Mouse (Mus musculus) CD8-positive naive resting alpha-beta T cell, adult 2 months (primary cell): ENCODE measurements around the gene Mindy4.

Source experiments
- DNase-seq, 2 experiments: peaks; one replicate each; pipeline ENCODE4 v3.0.0; 2022; ENCODE audit warnings: low read depth in 2 of 2, low spot score in 2 of 2

Gene Mindy4

GRCm38 (mm10) chr6:55252731-55253247 lies 49.6 kb downstream of the Mindy4 start:
- DNase-seq = no peak

DNA sequence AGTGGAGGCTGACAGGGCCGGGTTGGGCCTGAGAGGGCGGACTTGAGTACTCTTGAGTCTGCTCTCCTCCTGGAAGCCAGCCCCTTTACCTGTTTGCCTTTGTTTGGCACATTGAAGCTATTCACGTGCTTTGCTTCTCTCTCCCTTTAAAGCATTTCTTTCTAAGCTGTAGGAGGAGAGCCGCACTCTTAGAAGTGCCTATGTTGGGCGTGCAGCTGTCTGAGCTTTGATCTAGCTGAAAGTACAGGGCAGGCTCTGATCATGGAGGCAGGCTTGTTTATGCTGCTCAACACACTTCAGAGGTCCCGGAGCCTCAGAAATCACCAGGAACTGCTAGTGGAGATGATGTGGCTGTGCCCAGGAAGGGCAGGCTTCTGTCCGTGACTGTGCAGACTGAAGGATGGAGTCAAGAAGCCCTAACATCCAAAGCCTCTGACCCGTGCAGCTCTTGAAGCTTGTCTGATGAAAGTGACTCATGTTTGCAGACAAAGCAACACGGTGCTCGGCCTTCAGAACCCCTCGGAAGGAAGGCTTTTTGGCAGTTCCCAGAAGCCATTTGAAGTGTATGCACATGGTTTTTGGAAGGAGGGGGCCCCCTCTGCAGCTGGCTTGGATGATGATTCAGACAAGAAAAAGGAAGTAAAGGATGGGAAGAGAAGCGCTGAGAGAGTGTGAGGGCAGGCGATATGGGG lies 53.5 kb downstream of the Mindy4 start:
- peak in 1 of 2 experiments; percentile 8 for DNase-seq

DNA sequence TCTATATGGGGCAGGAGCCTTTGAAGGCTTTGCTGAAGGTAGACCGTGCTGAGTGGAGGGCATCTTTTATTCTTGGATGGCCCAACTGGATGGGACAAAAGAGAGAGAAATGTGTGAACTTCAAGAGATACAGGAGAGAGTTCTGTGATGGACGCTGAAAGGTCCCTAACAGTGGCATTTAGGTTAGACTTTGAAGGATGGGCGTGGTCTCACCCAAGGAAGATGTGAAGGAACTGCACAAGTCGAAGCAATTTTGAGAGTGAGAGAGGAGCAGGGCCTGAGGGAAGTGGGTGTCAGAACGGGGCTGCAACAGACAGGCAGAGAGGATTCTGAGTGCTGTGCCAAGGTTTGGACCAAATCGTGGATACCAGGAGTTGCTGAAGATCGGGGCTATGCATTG lies 54.1 kb downstream of the Mindy4 start:
- DNase-seq = no peak

DNA sequence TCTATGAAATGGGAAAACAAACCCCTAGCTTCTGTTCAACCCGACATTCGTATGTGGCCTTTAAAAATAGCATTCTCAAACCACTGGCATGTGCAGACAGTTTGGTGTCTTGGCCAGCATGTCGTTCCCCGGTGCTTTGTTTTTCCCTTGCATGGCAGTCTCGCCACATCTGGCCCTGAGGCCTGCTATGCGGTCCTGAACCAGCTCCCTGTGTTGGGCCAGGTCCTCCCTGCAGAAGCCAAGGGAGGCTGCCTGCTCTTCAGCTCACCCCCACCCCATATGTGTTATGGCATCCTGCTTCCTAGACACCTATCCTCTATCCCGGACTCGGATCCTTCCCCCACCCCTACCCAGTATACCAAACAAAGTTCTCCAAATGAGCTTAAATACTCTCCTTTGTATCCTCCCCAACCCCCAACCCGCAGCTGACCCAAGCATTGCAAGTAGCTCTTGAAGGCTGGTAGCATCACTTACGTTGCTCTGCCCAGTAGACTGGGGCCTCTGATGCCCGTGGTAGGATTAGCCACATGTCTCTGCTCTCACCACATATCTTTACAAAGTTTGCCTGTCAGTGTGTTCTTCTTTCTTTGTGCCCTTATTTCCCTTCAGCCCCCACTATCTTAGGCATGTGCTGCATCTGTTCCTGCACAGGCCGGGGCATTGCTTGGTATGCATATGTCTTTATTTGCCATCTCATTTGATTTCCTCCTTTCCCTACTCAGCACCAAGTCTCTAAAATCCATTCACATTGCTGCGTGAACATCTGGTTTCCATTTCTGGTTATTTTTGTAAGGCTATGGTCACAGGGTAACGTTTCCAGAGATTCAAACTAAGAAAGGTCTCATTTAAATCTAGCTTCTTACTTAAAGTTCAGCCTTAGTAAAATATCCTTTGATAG lies 55.5 kb downstream of the Mindy4 start:
- no peak for DNase-seq

DNA sequence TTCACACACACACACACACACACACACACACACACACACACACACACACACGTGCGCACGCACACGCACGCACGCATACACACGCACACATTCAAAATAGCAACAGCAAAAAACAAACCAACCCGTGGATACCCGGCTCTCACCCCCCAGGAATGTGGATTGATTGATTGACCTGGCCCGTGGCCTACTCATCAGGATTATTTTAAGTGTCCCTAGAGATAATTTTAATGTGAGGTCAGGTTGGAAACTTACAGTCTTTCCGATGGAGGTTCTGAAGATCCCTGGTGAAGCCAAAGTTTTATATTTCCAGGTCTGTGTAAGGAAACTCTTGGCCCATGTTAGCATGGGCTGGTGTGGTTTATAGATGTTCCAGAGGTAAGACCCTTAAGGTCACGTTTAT lies 59.0 kb downstream of the Mindy4 start:
- no peak for DNase-seq

DNA sequence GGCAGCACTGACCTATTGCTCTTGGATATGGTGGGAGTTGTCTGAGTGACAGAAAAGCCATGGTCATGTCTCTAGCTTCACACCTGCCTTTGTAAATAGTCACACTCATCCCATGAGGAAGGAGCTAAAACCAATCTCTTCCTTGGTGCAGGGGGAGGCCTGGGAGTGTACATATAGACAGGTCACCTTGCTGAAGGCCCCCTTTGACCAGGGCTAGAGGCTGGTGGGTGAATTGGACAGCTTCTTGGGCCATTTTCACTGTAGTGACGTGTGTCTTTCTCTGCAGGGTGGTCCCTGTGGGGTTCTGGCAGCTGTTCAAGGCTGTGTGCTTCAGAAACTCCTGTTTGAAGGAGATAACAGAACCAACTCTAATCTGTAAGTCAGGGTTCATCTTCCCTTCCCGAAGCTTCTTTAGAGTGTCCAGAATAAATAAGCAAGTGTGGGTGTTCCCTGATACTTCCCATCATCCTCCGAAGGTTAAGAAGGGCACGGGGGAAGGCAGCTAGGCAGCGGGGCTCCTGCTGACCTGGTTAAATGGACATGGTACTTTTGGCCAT lies 60.4 kb downstream of the Mindy4 start:
- no peak for DNase-seq

- no peak for DNase-seq
These were observed 61.7 kb downstream of the Mindy4 start for GRCm38 (mm10) chr6:55264741-55265366.

- no peak for DNase-seq
These were observed 69.8 kb downstream of the Mindy4 start for GRCm38 (mm10) chr6:55272952-55273351.

GRCm38 (mm10) chr6:55273463-55273862 lies 70.3 kb downstream of the Mindy4 start:
- no peak for DNase-seq

DNA sequence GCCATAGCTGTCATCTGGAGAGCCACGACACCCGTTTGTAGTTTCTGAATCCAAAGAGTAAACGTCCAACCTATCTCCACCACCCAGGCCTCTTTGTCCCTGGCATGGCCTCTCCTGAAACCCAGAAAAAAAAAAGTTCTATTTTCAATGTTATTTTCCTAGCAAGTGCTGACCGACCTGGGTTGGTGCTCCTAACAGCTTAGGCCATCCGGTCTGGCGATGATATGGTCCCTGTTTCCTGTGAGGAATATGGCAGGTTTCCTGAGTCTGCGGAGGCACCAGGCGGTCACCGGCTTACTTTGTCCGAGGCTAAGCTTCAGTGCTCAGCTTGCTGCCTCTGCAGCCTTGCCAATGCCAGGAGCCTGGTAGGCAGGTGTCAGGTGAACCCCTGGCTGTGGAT lies 71.8 kb downstream of the Mindy4 start:
- no peak for DNase-seq

DNA sequence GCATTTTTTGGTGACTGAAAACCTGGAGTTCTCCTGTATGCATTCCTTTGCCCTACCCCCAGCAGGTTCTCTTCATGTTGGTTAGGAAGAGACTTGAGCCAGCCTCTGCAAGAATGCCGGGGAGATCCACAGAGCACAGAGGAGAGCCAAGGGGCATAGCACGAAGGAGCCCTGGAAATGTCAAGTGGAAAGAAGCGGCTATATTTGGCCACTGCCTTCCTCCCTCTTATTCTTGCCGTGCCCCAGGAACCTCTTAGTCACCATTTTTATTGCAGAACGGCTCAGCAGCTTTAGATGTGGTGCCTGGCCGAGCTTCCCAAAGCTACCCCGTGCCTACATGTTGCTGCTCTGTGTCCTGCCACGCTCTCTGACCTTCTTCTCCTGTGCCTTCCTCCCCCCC lies 72.6 kb downstream of the Mindy4 start:
- no peak for DNase-seq

DNA sequence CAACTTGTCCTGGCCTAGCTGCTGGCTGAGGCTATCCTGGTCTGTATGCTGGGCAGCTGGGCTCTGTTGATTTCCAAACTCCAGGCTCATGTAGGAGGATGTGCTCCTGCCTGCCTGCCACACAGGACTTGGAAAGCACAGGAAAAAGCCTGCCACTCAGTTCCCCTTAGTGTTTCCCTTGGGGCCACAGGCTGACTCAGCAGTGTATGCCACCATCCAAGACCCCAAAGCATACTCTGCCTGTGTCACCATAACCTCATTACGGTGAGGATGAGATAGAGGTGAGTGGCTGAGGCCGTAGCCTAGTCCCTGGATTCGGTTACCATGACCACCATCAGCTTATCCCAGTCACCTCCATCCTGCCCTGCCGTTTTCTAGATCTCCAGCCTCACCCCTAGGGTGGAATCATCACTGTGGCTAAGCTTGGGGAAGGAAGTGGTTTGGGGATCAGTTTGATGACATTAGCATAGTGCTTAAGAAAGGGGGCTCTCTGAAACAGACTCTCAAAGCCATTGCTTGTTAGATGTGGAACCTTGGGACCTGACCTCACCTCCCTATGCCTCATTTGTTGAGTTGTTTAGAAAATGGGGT lies 73.6 kb downstream of the Mindy4 start:
- no peak for DNase-seq

- no peak for DNase-seq
These were observed 74.9 kb downstream of the Mindy4 start for GRCm38 (mm10) chr6:55278086-55278485.

GRCm38 (mm10) chr6:55278520-55278919 lies 75.3 kb downstream of the Mindy4 start:
- no peak for DNase-seq

- DNase-seq = no peak
These were observed 77.8 kb downstream of the Mindy4 start for GRCm38 (mm10) chr6:55280979-55281378.

DNA sequence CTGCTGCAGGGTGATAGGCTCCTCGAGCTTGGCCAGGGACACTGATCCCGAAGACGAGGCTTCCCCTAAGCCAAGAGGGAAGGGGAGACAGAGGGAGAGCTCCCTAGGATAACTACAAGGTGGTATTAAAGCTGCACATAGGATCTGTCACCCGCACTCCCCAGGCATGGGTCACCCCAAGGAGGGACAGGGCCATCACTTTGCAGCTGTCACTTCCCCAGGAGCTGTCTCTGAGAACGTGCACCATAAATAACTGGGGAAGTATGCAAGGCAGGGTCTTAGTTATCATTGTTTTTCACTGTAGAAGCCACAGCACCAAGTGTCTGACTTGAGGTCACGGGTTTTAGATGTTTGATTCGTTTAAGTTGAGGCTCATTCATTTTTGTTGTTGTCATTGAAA lies 78.5 kb downstream of the Mindy4 start:
- no peak for DNase-seq

DNA sequence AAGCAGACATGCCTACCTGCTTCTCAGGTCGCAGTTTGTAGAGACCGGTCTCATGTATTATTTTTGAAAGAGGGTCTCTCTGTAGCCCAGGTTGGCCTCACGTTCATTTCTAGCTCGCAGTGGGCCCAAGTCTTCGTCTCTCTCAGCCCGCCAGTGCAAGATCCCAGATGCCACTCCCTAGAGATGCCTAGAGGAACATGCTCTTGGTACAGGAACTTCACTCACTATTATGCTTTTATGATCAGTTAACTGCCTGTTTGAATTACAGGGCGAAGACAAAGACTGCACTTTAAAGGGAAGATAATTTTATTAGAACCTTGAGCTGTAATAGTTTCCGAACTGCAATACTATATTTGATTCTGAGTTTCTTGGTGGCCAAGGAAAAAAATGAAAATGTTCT lies 79.2 kb downstream of the Mindy4 start:
- no peak for DNase-seq

DNA sequence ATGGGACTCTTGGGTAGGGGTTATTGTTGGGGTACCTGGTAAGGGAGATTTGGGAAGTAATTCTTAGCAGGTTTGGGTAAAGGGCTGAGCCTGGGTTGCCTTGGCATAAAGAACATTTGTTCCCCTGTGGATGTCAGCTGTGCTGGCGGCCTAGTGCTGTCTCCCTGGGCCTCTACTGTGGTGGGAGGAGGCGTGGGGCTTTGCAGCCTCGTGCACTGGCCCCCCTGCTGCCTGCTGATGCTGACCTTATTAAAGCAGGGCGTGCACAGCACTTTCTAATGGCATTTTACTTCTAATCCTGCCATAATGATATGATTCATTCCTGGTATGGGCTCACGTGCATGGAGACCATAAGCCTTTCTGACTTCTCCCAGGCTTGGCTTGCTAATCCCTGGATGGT lies 82.0 kb downstream of the Mindy4 start:
- DNase-seq = no peak

GRCm38 (mm10) chr6:55288007-55288602 lies 84.9 kb downstream of the Mindy4 start:
- DNase-seq = no peak

DNA sequence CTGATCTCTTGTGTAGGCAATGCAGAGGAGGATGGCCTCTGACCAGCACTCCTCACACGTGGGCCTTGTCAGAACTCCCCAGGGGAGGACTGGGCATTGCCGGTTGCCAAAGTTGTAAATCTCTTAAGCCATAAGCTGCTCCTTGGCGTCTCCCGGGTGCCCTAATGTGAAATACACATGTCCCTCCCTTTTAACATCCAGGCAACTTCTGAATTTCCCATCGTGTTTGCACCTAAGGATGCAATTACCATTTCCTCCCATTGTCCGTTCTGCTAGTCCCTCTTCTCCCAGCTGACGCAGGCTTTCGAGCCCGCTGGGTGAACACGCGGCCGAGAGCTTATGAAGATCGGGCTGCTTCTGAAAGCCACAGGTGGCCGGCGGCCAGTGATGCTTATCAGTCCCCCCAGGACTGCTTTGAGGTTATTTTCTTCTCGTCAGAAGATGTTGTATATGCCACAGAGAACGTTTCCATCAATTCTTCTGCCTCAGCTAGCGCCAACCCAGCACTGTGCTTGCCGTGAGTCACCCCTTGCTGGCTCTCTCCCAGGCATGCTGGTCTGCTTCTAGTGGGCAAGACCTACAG lies 91.5 kb downstream of the Mindy4 start:
- DNase-seq = no peak
